Mouse (Mus musculus): ENCODE measurements at regions not wholly inside any gene's neighbourhood (a gene's known extent, or its start where the extent isn't known, plus 50 kb on each side); places are given as distances from the start of the nearest gene placed in this dataset.
"Not testable (repeated sequence)": the region's sequence is repeated elsewhere in the genome, so short reads cannot be mapped to it uniquely, and the experiment has no call there.

DNA sequence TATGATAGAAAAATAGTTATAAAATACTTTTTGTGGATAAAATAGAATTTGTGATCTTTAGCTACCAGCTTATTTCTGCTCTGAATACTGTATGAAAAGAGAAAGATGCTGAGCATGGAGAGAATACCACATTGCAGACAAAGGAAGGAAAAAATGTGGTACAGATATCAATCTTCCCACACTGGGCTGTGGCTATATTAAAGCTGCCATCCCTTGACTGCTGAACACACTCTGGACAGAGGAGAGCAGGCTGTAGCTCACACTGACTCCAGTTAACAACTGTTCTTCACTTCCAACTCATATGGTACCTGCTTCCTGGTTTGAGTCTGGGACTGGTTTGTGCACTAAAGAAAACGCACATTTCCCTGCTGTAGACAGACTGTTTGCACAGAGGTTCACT is 76.7 kb upstream of the Try4 start:
- no peak for DNase-seq (ENCODE audit: low read depth, low spot score)

- DNase-seq (ENCODE audit: low read depth, low spot score), result no peak
These were observed 83.7 kb upstream of the Try4 start for GRCm38 (mm10) chr6:41218415-41218814.

- peak; percentile 79 for DNase-seq (ENCODE audit: low read depth, low spot score)
These were observed 86.2 kb upstream of the Try4 start for GRCm38 (mm10) chr6:41215857-41216256.

DNA sequence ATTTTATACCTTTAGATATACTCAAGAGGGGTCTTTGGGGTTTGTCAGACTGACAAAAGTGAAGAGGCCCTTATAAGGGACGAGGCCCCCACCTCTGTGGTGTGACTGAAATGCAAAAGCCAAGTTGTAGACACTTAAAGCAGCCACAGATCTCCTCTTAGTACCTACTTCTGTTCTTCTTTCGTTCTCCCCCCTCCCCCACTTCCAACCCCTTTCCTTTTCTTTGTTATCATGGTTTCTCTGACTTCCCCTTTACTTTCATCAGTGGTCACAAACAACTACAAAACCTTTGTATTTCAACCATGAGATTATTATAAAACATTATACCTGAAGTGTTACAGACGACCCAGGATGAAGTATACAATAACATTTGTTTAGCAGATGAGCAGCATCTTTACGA is 96.2 kb upstream of the Try4 start:
- DNase-seq (ENCODE audit: low read depth, low spot score), result no peak

- no peak for DNase-seq (ENCODE audit: low read depth, low spot score)
These were observed 99.2 kb upstream of the Try4 start for GRCm38 (mm10) chr6:41202882-41203281.

DNA sequence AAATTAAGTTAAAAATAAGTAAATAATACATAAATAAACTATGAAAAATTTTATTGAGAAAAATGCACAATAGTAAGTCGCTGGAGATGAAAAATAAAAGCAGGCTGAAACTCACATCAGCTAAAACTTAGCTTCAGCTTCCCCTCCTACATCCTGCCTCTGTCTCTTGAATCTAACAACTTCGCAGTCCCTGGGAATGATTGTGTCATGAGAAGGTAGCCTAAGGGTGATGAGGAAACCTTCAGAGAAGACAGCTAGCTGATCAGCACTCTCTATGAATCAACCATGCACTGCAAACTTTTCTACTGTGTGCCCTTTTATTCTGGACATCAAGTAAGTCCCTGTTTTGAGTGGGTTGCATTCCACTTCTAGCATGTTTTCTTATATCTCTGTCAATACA is 99.8 kb upstream of the Try4 start:
- DNase-seq (ENCODE audit: low read depth, low spot score), result no peak

GRCm38 (mm10) chr6:41194464-41194863 is 107.6 kb upstream of the Try4 start:
- DNase-seq (ENCODE audit: low read depth, low spot score), result peak; percentile 55

DNA sequence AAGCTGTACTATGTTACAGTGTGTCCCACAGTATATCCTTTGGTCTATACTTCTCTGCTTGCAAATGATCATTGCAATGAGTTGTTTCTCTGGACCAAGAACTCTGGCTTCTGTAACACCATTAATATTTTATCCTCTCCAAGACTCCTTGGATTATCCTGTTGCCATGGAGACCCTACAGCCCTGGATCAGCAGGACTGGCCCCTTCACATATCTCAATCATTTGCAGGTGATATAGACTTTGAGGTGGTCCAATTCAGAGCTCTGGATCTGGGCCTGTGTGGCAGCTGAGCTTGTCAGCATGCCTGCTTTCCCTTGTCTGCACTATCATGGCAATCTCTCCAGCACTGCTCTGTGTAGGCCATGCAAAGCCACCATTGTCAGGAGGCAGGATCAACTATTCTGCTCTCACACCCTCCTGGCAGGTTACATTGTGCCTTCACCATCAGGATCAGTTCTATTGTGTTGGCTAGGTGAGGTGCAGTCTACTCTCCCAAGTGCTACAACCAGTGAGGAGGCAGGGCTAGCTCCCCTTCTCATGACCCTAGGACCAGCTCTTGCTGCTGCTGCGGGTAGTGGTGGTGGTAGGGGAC is 110.2 kb upstream of the Try4 start:
- no peak for DNase-seq (ENCODE audit: low read depth, low spot score)

DNA sequence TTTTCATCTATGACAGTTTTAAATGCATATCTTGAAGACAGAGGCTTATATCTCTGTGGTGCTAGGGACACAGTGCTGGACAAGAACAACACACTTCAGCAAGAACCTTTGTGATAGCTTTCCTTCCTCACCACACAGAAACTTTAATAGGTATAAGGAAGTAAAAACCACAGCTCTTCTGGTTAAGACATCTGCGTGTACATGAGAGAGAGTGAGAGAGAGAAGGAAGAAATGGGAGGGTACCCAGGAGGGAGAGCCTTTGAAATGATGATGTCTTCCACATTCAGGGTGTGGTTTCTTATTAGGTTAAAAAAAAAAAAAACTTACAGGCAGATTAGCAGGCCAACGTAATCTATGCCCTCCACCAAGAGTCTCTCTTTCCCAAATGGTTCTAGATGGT is 113.2 kb upstream of the Try4 start:
- DNase-seq (ENCODE audit: low read depth, low spot score), result peak; percentile 39

- DNase-seq (ENCODE audit: low read depth, low spot score), result peak; percentile 37
These were observed 114.1 kb upstream of the Try4 start for GRCm38 (mm10) chr6:41187966-41188365.

DNA sequence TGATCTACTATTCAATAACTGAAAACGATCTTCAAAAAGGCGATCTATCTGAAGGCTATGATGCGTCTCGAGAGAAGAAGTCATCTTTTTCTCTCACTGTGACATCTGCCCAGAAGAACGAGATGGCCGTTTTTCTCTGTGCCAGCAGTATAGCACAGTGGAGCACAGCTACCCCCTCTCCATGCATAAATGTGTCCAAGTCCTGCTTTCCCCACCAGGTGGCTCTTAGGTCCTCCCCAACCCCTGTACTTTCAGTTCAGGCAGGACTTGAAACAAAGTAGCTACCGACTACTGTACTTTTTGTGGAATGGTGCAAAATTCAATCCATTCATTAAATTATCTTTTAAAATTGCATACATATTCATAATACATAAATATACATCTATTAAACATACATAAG is 123.2 kb upstream of the Try4 start:
- peak; percentile 37 for DNase-seq (ENCODE audit: low read depth, low spot score)

DNA sequence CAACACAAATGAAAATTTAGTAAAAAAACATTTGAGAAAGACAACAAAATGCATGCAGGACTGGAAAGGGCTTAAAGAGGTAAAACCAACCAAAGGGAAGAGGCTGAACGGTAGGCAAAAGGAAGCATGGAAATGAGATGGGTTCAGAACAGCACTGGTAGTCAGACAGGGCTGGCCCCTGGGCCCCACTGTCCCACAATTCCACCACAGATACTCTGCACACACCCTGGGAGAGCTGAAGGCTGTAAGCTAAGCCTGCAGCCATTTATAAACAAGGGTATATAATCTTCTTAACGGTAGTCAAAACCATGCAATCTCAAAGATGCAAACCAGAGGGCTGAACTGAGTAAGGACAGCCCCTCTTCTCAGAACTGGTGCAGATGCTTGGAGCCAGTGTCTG is 124.0 kb upstream of the Try4 start:
- peak; percentile 16 for DNase-seq (ENCODE audit: low read depth, low spot score)

DNA sequence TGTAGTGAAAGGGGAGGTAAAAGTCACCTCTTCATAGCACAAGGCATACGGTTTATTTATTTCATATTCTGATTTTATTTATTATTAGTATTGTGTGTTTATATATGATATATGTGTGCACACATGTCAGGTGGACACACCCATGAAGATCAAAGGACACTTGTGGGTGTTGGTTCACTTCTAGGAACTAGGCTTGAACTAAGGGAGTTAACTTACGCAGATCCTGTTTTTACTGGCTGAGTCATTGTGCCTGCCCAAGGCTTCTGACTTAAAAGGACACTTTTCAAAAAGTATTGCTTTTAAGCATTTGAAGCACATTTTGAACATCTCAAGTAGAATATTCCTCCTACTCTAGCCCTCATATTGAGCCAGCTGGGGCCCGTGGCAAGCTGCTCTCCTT is 124.9 kb upstream of the Try4 start:
- DNase-seq (ENCODE audit: low read depth, low spot score), result peak; percentile 59

DNA sequence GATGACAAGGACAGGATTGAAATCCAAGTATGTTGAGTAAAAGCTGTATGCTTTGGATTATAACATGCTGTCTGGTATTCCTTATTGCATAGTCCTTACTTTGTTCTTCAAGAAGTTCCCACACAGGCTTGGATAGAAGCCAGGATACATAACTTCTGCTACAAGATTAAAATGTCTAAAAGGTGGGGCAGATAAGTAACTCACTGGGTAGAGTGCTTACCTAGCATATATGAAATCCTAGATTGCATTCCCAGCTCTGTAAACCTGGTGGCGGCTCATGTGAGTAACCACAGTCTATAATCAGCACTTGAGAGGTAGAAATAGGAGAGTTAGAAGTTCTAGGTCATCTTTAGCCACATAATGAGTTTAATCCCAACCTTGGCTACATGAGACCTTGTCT is 126.0 kb upstream of the Try4 start:
- DNase-seq (ENCODE audit: low read depth, low spot score), result no peak

DNA sequence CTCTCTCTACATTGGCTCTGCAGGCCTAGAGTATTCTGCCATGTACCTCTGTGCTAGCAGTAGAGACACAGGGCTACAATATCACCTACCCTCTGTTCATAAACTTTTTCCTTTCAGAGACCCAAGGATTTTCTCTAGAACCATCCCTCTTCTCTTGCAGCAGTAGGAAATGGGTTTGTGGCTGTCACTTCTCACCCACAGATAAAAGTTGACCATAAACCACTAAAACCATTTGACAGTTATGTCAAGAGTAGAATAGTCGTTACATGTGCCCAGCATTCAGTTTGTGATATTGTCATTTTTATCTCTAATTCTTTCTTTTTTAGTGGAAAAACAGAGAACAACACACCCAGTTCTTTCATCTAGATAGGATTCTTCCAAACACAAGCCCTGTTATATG is 128.2 kb upstream of the 2210010C04Rik start:
- no peak for DNase-seq (ENCODE audit: low read depth, low spot score)

DNA sequence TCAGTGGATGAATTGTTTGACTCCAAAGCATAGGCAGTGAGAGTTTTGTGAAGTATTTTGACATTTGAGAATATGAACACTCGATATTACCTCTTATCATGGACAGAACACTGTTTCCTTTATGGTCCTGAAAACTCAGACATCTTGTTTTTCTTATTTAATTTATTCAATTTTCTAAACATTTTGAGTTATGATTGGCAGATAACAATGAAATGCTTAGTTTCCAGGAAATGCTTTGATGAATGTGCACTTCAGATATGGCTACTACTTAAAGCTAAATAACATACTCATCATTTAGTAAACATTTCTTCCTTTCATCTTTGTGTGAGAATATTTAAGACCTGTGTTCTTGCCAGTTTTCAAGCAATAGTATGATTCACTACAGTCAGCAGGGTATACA is 126.4 kb upstream of the 2210010C04Rik start:
- no peak for DNase-seq (ENCODE audit: low read depth, low spot score)

- no peak for DNase-seq (ENCODE audit: low read depth, low spot score)
These were observed 116.8 kb upstream of the 2210010C04Rik start for GRCm38 (mm10) chr6:41152101-41152500.

GRCm38 (mm10) chr6:41151542-41151941 is 116.2 kb upstream of the 2210010C04Rik start:
- no peak for DNase-seq (ENCODE audit: low read depth, low spot score)

DNA sequence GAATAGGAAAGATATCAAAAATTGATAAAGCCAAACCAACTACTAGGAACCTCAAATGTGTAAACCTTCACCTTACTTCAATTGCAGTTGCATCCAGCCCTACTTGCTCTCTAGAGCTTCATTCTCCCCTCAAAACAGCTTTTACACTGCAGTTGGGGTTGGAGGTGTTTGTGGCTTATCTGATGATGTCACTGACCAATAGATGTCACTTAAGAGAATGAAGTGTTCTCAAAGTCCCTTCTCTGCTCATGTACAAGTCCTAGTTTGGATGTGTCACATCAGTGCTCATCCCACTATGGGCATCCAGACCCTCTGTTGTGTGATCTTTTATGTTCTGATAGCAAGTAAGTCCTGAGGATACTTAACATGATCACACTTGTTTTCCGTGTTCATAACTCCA is 105.6 kb upstream of the 2210010C04Rik start:
- peak; percentile 44 for DNase-seq (ENCODE audit: low read depth, low spot score)

- not testable (repeated sequence) for DNase-seq (ENCODE audit: low read depth, low spot score)
These were observed 102.1 kb upstream of the 2210010C04Rik start for GRCm38 (mm10) chr6:41137401-41137777.

DNA sequence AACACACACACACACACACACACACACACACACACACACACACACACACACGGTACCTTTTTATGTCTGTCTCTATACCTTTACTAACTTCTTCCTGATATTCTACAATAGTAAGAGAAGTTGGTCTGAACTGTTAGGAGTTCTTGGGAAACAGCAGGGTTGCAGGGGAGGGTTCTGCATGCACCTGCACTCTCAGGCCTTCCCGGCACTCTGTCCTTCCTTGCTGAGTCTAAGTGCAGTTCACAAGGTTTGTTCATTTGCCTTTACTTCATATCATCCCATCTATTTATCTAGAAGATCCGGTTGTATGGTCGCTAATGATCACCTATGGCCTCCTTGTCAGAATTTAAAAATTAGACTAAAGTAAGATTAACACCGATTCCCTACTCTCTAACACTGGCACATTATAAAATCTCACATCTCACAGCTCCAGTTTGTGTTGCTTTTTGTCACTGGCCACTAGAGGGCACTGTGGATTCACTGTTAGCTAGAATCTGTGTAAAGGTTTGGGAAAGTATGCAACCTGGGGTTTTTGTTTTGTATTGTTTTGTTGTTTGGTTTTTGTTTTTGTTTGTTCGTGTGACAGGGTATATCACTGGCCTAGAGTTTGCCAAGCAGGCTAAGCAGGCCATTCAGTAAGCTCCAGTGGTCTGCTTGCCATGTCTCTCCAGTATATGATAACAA is 101.5 kb upstream of the 2210010C04Rik start:
- DNase-seq (ENCODE audit: low read depth, low spot score), result peak; percentile 64

DNA sequence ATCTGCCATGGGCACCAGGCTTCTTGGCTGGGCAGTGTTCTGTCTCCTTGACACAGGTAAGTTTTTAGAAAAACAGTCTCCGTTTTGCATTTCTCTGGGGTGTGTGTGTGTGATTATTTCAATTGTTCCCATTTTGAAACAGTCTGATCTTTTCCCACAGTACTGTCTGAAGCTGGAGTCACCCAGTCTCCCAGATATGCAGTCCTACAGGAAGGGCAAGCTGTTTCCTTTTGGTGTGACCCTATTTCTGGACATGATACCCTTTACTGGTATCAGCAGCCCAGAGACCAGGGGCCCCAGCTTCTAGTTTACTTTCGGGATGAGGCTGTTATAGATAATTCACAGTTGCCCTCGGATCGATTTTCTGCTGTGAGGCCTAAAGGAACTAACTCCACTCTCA is 99.9 kb upstream of the 2210010C04Rik start:
- no peak for DNase-seq (ENCODE audit: low read depth, low spot score)

- DNase-seq (ENCODE audit: low read depth, low spot score), result peak; percentile 19
These were observed 94.6 kb upstream of the 2210010C04Rik start for GRCm38 (mm10) chr6:41129906-41130305.

- no peak for DNase-seq (ENCODE audit: low read depth, low spot score)
These were observed 92.5 kb upstream of the 2210010C04Rik start for GRCm38 (mm10) chr6:41127816-41128215.

All from CD4-positive helper T cell, adult 2 months (primary cell).